Mouse (Mus musculus) heart, postnatal 0 days (tissue): ENCODE results near the gene Bpifb6.

Experiments used
- CTCF ChIP-seq: IDR thresholded peaks from 2 replicates; pipeline ENCODE4 v1.5.1; 2016; ENCODE audit warnings: antibody characterized with exemption, control low read depth, low read depth
- EP300 ChIP-seq: IDR thresholded peaks from 2 replicates; pipeline ENCODE4 v1.6.1; 2016; ENCODE audit warnings: antibody characterized with exemption, low read depth

- TF ChIP-seq CTCF = no peak
- TF ChIP-seq EP300 = no peak
Measured at GRCm38 (mm10) chr2:153900088-153900487, at the start of gene Bpifb6.
